Mouse (Mus musculus) forebrain, embryonic 13.5 days (tissue): ENCODE measurements around the gene Mau2. TPM values are rescaled to one million over a fixed set of nuclear protein-coding genes. Genes with fewer than 3 reads are reported as not detected.

Source experiments
- ATAC-seq: fragments of 200-750 bp; cut with Nextera tagmentation; 2 replicates; pipeline ENCODE4 v1.8.0; 2017
- H3K27ac ChIP-seq: fragments of 300-500 bp; sonication (generic); 2 replicates; pipeline ENCODE4 v1.5.1; 2015; ENCODE audit warnings: inconsistent platforms, mild to moderate bottlenecking, moderate library complexity
- H3K27me3 ChIP-seq: fragments of 300-500 bp; sonication (generic); 2 replicates; pipeline ENCODE4 v1.6.1; 2015; ENCODE audit warnings: mild to moderate bottlenecking, inconsistent platforms
- H3K36me3 ChIP-seq: fragments of 300-500 bp; sonication (generic); 2 replicates; pipeline ENCODE4 v1.6.1; 2015; ENCODE audit warnings: mild to moderate bottlenecking, inconsistent platforms; ENCODE audit not compliant: poor library complexity, severe bottlenecking
- H3K4me1 ChIP-seq: fragments of 300-500 bp; sonication (generic); 2 replicates; pipeline ENCODE4 v1.6.1; 2015; ENCODE audit warnings: inconsistent platforms
- H3K4me2 ChIP-seq: fragments of 300-500 bp; sonication (generic); 2 replicates; pipeline ENCODE4 v1.6.1; 2015; ENCODE audit warnings: inconsistent platforms, mild to moderate bottlenecking, moderate library complexity
- H3K4me3 ChIP-seq: fragments of 300-500 bp; sonication (generic); 2 replicates; pipeline ENCODE4 v1.5.1; 2015; ENCODE audit warnings: mild to moderate bottlenecking, inconsistent platforms
- H3K9ac ChIP-seq: fragments of 300-500 bp; sonication (generic); 2 replicates; pipeline ENCODE4 v1.6.1; 2015; ENCODE audit warnings: mild to moderate bottlenecking, inconsistent platforms
- H3K9me3 ChIP-seq: fragments of 300-500 bp; sonication (generic); replicated peaks from 2 replicates; pipeline ENCODE4 v1.6.1; 2016; ENCODE audit warnings: inconsistent platforms
- WGBS: fragments of 180-500 bp; shearing (Covaris S2); methylation state at CpG from one replicate; pipeline ENCODE4 v1.1.7; 2015; 5-methylcytosine and 5-hydroxymethylcytosine counted together
- polyA plus RNA-seq: library from polyadenylated mRNA; unstranded; fragments of >200 nt; fragmentation: Nextera tagmentation; extraction: Ambion mirVana; gene quantifications from 2 replicates; pipeline ENCODE4 v1.2.1, GENCODE M21; 2015

Gene Mau2
- polyA plus RNA-seq, 1 experiment from 2014 or later: 73.0 TPM

- ATAC-seq: no peak
Measured at GRCm38 (mm10) chr8:69967291-69967933, 75.1 kb downstream of the Mau2 start.

More at GRCm38 (mm10) chr8:69967291-69967933, 75.1 kb downstream of the Mau2 start:
- Histone ChIP-seq H3K36me3 (no peaks in the 10 kb centered on the region), H3K4me3 (no peak overlapping the region), H3K4me2 (no peak overlapping the region), H3K27me3 (no peaks in the 10 kb centered on the region), H3K4me1 (peaks cover 18% of the 10 kb centered on the region), H3K9me3 (no peaks in the 10 kb centered on the region), H3K27ac (no peak overlapping the region), H3K9ac (no peak overlapping the region)
- 78% methylated on average over 4 of the region's 4 CpGs for WGBS

Other genes starting within 250 kb of the Mau2 start
- gene Gmip, start 234.1 kb downstream of the Mau2 start, polyA plus RNA-seq: 24.0 and 28.6 TPM in 2 replicates
- gene Lpar2, start 220.3 kb downstream of the Mau2 start, polyA plus RNA-seq: 0.88 and 0.89 TPM in 2 replicates
- gene Pbx4, start 210.2 kb downstream of the Mau2 start, polyA plus RNA-seq: 63.5 and 67.7 TPM in 2 replicates
- 1.1 and 1.3 TPM in 2 replicates for gene Cilp2, start 155.0 kb downstream of the Mau2 start, polyA plus RNA-seq
- 2.5 and 3.4 TPM in 2 replicates for gene Tssk6, start 140.6 kb downstream of the Mau2 start, polyA plus RNA-seq
- 172 and 183 TPM in 2 replicates for gene Ndufa13, start 140.2 kb downstream of the Mau2 start, polyA plus RNA-seq
- gene Yjefn3, start 140.0 kb downstream of the Mau2 start, polyA plus RNA-seq: 7.2 and 7.9 TPM in 2 replicates
- 29.5 and 31.7 TPM in 2 replicates for gene Gatad2a, start 46.4 kb downstream of the Mau2 start, polyA plus RNA-seq
- gene Sugp1, start 79 bp upstream of the Mau2 start, polyA plus RNA-seq: 56.2 and 63.1 TPM in 2 replicates
- gene Tm6sf2, start 30.2 kb upstream of the Mau2 start, polyA plus RNA-seq: 1.1 and 1.3 TPM in 2 replicates
- 0.14 and 0.16 TPM in 2 replicates for gene Hapln4, start 40.7 kb upstream of the Mau2 start, polyA plus RNA-seq
- gene Ncan, start 78.1 kb upstream of the Mau2 start, polyA plus RNA-seq: 100 and 102 TPM in 2 replicates
- gene Nr2c2ap, start 88.6 kb upstream of the Mau2 start, polyA plus RNA-seq: 33.4 and 37.4 TPM in 2 replicates
- gene Rfxank, start 96.4 kb upstream of the Mau2 start, polyA plus RNA-seq: 12.2 and 14.2 TPM in 2 replicates
- 47.4 and 48.0 TPM in 2 replicates for gene Borcs8, start 96.8 kb upstream of the Mau2 start, polyA plus RNA-seq
- 0.23 and 0.45 TPM in 2 replicates for gene Mef2b, start 97.0 kb upstream of the Mau2 start, polyA plus RNA-seq
- gene Tmem161a, start 129.6 kb upstream of the Mau2 start, polyA plus RNA-seq: 50.2 and 59.5 TPM in 2 replicates
- gene Slc25a42, start 169.6 kb upstream of the Mau2 start, polyA plus RNA-seq: 2.0 and 3.0 TPM in 2 replicates
- 75.9 and 76.7 TPM in 2 replicates for gene Sugp2, start 191.5 kb upstream of the Mau2 start, polyA plus RNA-seq
- 52.8 and 60.1 TPM in 2 replicates for gene Armc6, start 191.7 kb upstream of the Mau2 start, polyA plus RNA-seq
- gene Homer3, start 240.1 kb upstream of the Mau2 start, polyA plus RNA-seq: 65.0 and 66.0 TPM in 2 replicates